Mouse (Mus musculus) central nervous system, embryonic 11.5 days (tissue): ENCODE data around the gene Hsd17b6. TPM values are rescaled to one million over a fixed set of nuclear protein-coding genes. Genes with fewer than 3 reads are reported as not detected.

Experiments used
- polyA plus RNA-seq: library from polyadenylated mRNA; depleted of rRNA; stranded (reverse); fragments of >200 nt; gene quantifications from 2 replicates; pipeline ENCODE4 v1.2.3, GENCODE M21; 2012; rRNA removed

Gene Hsd17b6
- not detected in 2 replicates for polyA plus RNA-seq

DNA sequence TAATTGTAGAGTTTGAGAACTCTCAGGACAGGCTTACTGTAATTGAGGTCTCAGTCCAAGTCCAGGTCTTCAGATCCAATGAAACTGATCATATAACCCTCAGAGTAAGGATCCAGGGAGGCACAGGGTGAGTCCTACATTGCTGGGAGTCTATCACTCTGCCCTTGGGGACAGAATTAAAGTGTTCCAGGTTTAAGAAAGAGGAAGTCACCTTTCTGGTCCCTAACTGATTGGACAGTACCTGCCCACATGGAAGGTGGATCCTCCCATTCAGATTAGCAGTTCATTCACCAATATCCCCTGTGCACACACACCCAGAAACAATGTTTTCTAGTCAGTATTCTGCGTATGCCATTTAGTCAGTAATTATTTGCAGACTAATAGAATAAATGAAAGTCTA is at the start of gene Hsd17b6:
Gene Hsd17b6, minus strand, starts transcription at position 166 of the 400 bp plus-strand sequence.

DNA sequence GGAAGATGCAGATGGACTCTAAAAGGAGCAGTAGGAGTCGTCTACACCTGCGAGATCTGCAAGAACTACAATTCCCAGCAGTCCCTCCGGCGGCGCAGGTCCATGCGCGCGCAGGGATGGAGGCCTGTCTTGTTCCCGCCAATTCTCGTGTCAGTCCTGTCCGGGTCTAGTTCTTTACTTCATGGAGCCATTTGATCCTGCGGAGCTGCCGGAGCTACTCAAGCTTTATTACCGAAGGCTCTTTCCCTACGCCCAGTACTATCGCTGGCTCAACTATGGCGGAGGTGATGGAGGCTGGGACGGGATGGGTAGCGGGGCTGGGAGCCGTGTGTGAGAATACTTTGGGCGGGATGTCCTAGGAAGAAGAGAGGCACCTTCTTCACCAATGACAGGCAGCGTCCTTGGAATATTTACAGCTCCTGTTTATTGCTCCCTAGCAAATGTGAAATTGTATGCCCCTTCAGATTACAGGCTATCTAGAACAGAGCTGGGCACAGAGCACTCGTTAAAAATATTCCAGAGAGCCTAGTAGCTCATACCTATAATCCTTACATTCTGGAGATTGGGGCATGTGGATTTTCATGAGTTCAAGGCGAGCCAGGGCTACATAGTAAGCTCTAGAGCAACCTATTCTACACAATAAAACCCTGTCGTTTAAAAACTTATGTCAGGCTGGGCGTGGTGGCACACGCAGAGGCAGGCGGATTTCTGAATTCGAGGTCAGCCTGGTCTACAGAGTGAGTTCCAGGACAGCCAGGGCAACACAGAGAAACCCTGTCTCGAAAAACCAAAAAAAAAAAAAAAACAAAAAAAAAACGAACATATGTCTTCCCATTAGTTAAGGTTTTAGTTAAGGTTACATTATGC is 7.9 kb upstream of the Hsd17b6 start, which contains the start of gene Prim1:
Gene Prim1, plus strand, starts transcription at position 101 of the 867 bp plus-strand sequence.

Other genes with a start within 250 kb of the Hsd17b6 start
- 0.06 and 0.11 TPM in 2 replicates for gene Rdh1, start 247.9 kb downstream of the Hsd17b6 start, polyA plus RNA-seq
- gene Rdh16f1, start 247.8 kb downstream of the Hsd17b6 start, polyA plus RNA-seq, result 0.21 TPM in 1 of 2 replicates, not detected in the other
- gene Rdh9, start 231.2 kb downstream of the Hsd17b6 start, polyA plus RNA-seq, result 0.06 TPM in 1 of 2 replicates, not detected in the other
- gene Rdh16, start 206.5 kb downstream of the Hsd17b6 start, polyA plus RNA-seq, result not detected in 2 replicates
- gene Rdh19, start 157.7 kb downstream of the Hsd17b6 start, polyA plus RNA-seq, result not detected in 2 replicates
- gene Rdh16f2, start 141.1 kb downstream of the Hsd17b6 start, polyA plus RNA-seq, result not detected in 2 replicates
- not detected in 2 replicates for gene Rdh7, start 118.8 kb downstream of the Hsd17b6 start, polyA plus RNA-seq
- gene Sdr9c7, start 109.1 kb downstream of the Hsd17b6 start, polyA plus RNA-seq, result 0.02 TPM in 1 of 2 replicates, not detected in the other
- 73.8 and 80.4 TPM in 2 replicates for gene Prim1, start 7.6 kb upstream of the Hsd17b6 start, polyA plus RNA-seq
- gene Naca, start 28.0 kb upstream of the Hsd17b6 start, polyA plus RNA-seq, result 619 and 820 TPM in 2 replicates
- gene Ptges3, start 51.3 kb upstream of the Hsd17b6 start, polyA plus RNA-seq, result 129 and 150 TPM in 2 replicates
- gene Atp5b, start 75.7 kb upstream of the Hsd17b6 start, polyA plus RNA-seq, result 1,057 and 1,253 TPM in 2 replicates
- 31.9 and 36.9 TPM in 2 replicates for gene Baz2a, start 84.0 kb upstream of the Hsd17b6 start, polyA plus RNA-seq
- gene Rbms2, start 172.7 kb upstream of the Hsd17b6 start, polyA plus RNA-seq, result 33.3 and 69.7 TPM in 2 replicates
- 2.6 and 4.6 TPM in 2 replicates for gene Gls2, start 186.8 kb upstream of the Hsd17b6 start, polyA plus RNA-seq
- gene Spryd4, start 204.2 kb upstream of the Hsd17b6 start, polyA plus RNA-seq, result 13.5 and 17.9 TPM in 2 replicates
- gene Mip, start 218.2 kb upstream of the Hsd17b6 start, polyA plus RNA-seq, result 0.13 and 0.30 TPM in 2 replicates
- gene Timeless, start 224.5 kb upstream of the Hsd17b6 start, polyA plus RNA-seq, result 42.7 and 53.6 TPM in 2 replicates
- 0.98 and 1.0 TPM in 2 replicates for gene Apon, start 246.5 kb upstream of the Hsd17b6 start, polyA plus RNA-seq